Mouse (Mus musculus): Measurements from ENCODE around the gene Dctn3.
"Not testable (repeated sequence)": the region's sequence is repeated elsewhere in the genome, so short reads cannot be mapped to it uniquely, and the experiment has no call there.

Dctn3 gene

DNA sequence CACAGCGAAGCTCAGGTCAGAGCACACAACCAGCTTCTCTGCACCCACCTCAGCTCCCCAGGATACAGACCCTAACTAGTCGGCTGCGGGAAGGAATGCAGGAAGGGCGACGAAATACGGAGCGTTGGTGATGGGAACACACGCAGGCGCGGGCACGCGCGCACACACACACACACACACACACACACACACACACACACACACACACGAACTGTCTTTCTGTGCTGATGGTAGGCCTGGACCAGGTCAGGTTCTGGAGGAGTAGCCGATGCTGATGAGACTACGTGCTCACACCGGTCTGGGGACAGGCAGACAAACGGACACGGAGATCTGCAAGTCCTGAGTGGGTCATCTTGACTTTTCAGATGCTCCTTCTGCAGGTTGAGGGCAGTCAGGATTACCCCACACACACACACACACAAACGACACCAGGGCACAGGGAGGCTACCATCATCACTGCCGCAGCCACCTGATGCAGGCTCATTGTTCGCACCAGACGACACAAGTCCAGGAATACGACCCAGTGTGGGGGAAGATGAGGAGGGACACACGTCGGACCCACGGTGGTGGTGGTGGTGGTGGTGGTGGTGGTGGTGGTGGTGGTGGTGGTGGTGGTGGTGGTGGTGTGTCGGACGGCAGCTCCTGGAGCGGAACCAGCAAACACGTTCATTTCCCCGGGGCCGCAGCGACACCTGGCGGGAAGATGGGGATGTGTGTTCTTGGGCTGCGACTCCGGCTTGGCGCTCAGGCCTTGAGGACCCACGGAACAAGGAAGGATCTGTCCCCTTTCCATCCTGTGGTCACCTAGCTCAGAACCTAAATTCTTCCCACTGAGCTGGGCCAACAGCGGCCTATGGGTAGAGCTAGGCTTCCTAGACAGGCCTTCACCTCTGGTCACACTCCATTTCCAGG lies 25.8 kb downstream of the Dctn3 start, which contains the start of gene Cntfr:
Gene Cntfr, minus strand, starts transcription at position 160 of the 912 bp plus-strand sequence.
- DNase-seq = peak; percentile 87

GRCm38 (mm10) chr4:41696452-41696851 lies 26.5 kb downstream of the Dctn3 start:
- DNase-seq = not testable (repeated sequence)

DNA sequence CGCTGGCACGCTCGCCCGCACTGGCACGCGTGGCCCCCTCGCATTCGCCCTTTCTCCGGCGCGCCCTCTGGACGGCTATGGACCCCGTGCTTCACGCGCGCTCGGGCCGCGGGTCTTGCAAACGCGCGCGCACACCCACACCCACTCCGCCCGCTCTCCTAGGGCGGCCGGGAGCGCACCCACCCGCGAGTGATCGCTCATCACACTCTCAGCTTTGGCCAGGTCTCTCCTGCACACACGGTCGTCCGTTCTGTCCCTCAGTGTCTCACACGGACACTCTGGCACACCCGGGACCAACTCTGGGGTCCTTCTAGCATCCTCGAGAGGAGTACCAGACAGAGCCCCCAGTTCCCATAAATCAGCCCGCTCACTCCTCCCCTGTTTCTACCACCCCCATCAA lies 27.2 kb downstream of the Dctn3 start:
- not testable (repeated sequence) for DNase-seq

- not testable (repeated sequence) for DNase-seq
These were observed 29.5 kb downstream of the Dctn3 start for GRCm38 (mm10) chr4:41693511-41693910.

DNA sequence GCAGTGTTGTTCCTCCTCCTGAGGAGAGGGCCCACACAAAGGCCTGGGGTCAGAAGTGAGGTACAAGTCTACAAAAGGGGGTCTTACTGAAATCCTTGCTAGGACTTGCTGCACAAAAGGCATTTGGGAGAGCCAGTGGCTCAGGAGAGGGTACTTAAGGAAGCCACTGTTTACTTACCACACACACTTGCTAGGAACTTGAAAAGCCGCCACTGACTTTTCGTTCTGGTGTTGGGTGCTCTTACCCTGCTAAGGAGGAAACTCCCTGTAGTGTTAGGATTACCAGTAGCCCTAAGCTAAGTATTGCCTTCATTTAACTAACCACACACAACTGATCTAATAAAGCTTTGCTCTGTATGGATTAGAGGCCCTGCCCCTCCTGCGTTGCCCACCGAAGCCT lies 33.0 kb downstream of the Dctn3 start:
- not testable (repeated sequence) for DNase-seq

GRCm38 (mm10) chr4:41688562-41688961 lies 34.4 kb downstream of the Dctn3 start:
- DNase-seq = not testable (repeated sequence)

GRCm38 (mm10) chr4:41685882-41686492 lies 37.0 kb downstream of the Dctn3 start:
- DNase-seq = not testable (repeated sequence)

GRCm38 (mm10) chr4:41684931-41685453 lies 38.0 kb downstream of the Dctn3 start:
- not testable (repeated sequence) for DNase-seq

DNA sequence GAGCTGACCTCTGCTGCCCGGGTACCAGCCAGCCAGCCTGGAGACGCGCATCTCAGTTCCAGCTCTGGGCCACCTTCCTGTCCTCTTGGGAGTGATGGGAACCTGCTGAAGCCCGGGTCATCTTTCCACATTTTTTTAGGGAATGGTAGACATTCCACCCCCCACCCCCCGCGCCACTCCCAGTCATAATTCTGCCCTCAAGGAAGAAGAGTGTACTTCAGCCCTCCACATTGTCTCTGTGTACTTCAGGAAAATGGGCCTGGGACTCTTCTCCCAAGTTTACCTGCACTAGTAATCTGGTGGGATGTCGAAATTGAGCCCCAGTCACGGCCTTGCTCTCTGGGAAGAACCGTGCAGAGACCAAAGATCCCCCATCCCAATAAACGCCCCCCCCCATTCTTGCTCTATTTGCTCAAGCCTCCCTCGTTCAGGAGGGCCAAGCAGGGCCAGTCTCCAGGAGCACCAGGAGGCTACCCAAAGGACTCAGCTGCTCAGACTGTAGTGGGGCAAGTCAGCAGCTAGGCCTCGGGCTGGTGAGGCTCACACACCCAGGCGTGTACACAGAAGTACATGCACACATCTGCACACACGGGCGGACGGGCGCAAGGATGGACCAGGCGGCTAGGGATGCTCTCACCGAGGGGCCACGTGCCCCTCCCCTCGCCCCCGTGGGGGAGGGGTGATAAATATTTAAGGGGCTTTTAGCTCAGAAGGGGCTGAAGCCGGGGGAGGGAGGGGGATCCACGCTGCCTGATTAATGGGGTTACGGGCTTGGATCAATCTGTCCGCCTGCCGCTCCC lies 38.6 kb downstream of the Dctn3 start:
- not testable (repeated sequence) for DNase-seq

- DNase-seq = not testable (repeated sequence)
These were observed 39.7 kb downstream of the Dctn3 start for GRCm38 (mm10) chr4:41683303-41683702.

DNA sequence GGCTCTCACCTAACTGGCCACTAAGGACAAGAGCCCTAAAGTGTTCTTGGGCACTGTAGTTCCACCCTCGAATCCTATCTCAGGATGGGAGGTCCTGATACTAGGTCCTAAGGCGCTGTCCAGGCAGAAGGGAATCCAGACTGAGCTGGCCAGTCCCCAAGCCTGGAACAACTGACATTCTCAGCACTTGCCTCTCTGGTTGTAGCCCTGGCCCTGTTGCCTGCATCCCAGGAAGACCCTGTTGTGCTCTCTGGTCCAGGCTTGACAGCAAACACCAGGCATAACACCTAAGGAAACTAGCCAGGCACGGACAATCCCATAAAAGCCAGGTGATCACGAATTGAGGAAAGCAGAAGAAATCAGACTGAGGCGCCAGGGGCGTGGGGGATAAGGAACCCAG lies 40.2 kb downstream of the Dctn3 start:
- DNase-seq = no peak

DNA sequence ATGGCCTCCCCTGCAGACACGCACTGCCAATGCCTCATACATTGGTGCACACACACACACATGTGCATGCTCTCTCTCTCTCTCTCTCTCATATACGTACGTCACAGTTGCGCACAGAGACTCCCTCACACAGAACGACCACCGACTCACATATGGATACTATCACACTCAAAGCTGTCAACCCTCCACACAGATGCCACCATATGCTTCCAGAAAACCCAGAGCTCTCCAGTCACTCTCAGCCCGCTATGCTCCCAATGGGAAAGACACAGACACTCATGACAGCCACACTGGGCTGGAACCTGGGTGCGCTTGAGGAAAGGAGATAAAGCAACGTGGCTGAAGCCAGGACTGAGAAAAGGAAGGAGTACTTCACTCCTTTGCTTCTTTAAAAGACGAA lies 41.0 kb downstream of the Dctn3 start:
- DNase-seq = no peak

DNA sequence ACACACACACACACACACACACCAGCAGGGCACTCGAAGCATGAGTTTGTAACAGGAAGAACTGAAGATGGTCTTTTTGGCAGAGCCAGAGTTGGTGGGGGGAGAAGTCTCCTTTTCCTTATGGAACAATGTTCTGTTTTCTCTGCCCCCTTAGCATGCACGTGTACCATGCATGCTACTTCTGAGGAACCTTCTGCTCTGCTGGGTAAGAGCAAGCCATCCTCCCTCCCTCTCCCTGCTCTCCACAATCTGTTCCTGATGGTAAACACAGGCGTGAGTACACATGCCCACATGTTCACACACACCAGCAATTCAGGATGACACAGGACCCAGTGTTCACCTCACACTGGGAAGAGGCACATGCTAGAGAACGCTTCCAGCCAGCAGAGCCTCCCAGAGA lies 41.8 kb downstream of the Dctn3 start:
- no peak for DNase-seq

GRCm38 (mm10) chr4:41679291-41679690 lies 43.7 kb downstream of the Dctn3 start:
- DNase-seq = no peak

DNA sequence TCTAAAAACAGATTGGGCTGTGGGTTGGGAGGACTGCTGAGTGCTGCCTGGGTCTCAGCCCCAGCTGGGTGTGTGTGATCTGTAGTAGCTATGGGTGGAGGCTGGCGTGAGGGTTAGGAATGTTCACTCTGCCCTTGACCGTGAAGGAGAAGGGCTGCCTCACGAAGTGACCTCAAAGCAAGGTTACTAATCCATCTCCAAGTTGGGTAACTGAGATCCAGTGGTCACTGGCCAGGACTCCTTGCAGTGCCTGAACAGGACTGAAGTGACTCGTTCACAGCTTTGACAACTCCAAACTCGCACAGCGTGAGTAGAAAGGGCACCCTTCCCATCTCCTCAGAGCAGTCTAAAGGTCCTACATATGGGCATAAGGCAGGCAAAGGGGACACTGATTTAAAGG lies 44.1 kb downstream of the Dctn3 start:
- DNase-seq = no peak

GRCm38 (mm10) chr4:41677006-41677629 lies 45.9 kb downstream of the Dctn3 start:
- peak; percentile 74 for DNase-seq

GRCm38 (mm10) chr4:41676248-41677005 lies 46.5 kb downstream of the Dctn3 start:
- DNase-seq = no peak

- DNase-seq = no peak
These were observed 49.8 kb downstream of the Dctn3 start for GRCm38 (mm10) chr4:41673186-41673585.

DNA sequence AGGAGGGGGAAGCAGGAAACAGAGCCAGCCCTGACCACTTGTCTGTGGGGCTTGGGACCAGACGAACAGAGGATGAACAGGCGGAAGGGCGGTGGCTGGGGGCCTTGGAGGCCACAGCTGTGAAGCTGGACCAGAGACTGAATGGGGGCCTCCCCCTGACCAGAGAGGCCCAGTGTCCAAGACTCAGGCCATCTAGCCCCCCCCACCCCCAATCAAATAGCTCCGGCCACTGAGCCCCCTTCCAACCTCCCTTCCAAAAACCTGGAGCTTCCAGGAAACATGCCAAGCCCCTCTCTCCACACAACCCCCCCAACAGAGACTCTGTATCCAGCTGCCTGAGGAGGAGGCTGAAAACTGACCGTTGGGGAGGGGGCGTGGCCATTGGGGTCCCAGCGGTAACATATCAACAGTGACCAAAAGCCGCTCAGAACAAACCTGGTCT lies 50.4 kb downstream of the Dctn3 start:
- DNase-seq = no peak

- no peak for DNase-seq
These were observed 50.9 kb downstream of the Dctn3 start for GRCm38 (mm10) chr4:41671963-41672480.

DNA sequence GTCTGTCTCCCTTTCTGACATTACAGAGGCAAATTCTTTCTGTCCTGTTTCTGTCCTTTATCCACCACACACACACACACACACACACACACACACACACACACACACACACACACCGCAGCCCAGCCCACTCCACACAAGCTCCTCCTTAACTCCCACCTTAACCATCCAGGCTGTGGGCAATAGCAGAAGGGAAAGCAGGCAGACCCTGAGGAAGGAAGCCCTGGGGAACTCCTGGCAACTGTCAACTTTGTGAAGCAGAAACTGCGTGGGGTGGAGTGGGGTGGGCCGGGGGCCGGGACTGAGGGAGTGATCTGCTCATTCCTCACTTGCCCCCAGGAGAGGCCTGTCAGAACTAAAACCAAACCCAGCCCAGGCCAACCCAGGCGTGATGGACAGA lies 51.5 kb downstream of the Dctn3 start:
- DNase-seq = no peak

Measured in kidney, postnatal 14 days (tissue).